Mouse (Mus musculus) left cerebral cortex, adult 9 months (tissue): ENCODE results near the gene Cog2.

Experiments used
- DNase-seq, 2 experiments: peaks; one replicate each; pipeline ENCODE4 v3.0.0; 2022; ENCODE audit warnings: low spot score in 2 of 2

Cog2 gene

DNA sequence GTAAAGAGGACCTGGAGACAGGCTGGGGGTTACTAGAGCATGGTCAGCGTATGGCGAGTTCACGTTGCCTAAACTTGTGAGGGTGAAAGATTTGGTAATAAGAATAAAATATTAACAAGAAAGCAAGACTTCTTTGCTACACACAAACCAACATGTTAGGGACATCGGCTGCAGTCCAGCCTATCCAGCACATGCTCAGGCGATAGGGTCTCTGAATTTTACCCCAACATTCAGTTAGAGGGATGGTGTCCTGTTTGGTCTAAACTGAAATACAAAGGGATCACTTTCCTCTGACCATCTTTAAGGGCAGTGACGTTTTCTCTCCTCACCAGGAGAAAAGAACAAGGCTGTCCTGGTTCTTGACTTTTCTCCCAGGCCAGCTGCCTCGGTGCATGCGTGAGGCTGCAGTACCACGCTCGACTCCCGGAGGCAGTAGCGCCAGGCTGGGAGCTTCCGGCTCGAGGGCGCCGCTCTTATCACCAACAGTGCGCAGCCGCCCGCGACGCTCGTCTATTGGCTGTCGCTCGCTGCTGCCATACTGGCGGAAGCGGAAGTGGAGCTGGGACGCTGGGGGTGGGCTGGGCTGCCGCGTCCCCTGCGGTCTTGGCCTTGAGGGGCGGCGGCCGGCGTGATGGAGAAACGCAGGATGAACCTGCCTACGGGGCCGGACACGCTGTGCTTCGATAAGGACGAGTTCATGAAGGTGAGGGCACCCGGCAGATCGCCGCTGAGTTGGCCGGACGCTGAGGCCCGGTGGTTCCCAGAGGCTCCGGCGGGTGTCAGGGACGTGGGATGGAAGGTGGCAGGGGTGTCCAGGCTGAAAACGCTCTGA, at the start of gene Cog2:
Cog2 (plus strand) TSS at position 519 of the 832 bp plus-strand sequence.
- peak; percentile 69 to 88 for DNase-seq

DNA sequence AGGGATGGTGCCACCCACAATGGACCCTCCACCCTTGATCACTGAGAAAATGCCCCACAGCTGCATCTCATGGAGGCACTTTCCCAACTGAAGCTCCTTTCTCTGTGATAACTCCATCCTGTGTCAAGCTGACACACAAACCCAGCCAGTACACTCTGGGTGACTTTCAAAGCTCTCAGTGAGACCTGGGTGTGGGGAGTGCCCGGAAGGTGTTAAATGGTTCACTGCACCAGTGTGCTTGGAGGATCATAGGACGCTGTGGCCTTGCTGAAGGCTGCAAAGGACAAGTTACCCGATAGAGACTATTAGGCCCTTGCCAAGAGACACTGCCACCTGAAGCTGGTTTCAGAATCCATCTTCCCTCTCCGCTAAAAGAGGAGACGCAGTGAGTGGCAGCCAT, 44.9 kb upstream of the Cog2 start:
- no peak for DNase-seq

DNA sequence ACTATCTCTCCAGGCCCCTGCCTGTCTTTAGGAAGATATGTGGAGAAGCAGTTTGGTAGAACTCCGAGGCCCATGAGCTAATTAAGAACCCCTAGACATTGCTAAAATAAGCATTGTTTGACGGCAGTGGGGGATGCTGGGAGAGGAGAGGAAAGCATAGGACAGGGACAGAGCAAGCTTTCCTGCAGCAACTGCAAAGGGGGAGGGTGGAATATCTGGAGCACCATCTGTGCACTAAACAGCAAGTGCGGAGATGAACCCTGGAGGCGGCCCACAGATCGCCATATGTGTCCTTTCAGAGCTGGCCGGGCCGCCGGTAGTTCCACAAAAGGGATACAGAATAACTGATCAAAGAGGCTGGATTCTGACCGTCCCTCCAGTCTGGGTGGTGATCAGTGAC, 43.9 kb upstream of the Cog2 start:
- peak; percentile 75 to 90 for DNase-seq

DNA sequence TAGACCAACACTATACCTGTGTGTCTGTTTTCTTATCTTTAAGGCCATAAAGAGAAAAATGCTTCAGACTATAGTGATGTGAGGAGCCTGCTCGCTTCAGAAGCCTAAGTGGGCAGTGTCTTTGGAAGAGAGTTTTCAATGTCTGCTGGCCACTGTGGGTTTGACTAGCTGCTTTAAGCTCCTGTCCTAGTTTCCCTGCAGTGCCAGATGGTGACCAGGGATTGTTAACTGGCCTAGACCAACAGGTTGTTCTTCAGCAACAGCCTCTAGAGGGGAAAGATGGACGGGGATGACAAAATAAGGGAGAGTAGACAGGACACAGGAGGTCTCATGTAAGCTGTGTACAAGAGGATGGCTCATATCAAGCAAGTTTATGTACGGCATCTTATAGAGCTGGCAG, 41.3 kb upstream of the Cog2 start:
- DNase-seq: no peak

DNA sequence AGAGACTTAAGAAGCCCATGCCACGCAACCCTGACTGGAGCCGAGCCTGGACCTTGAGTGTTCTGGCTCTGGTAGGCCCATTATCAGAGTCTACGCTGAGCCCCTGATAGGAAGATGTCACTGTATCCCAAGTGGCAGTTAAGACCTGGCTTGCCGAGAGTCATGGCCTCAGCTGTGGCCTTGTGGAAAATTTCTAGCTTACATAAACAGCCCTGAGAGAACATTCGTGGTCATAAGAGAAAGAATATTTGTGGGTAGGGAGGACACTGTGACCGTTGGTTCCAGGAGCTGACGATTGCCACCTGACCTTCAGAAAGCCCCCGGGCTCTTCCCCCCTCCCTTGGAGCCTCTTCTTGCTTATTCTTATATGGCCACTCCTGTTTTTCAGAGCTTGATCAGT, 40.2 kb upstream of the Cog2 start:
- no peak for DNase-seq

DNA sequence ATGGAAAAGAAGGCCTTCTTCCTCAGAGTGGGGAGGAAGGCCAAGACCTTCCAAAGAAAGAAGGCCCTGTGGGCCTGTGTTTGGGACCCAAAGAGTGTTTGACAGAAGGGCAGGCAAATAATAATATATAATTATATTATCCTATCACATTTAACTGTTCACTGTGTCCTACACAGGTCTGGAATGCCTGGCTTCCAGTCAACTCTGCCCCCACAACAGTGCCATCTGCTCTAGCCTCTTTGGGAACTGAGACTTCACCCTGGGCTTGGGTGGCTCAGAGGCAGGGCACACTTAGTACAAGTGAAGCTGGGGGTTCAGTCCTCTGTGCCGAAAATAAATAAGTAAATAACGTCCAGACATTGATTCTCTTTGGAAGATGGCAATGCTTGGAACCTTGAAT, 37.8 kb upstream of the Cog2 start:
- DNase-seq: peak in 1 of 2 experiments; percentile 40

DNA sequence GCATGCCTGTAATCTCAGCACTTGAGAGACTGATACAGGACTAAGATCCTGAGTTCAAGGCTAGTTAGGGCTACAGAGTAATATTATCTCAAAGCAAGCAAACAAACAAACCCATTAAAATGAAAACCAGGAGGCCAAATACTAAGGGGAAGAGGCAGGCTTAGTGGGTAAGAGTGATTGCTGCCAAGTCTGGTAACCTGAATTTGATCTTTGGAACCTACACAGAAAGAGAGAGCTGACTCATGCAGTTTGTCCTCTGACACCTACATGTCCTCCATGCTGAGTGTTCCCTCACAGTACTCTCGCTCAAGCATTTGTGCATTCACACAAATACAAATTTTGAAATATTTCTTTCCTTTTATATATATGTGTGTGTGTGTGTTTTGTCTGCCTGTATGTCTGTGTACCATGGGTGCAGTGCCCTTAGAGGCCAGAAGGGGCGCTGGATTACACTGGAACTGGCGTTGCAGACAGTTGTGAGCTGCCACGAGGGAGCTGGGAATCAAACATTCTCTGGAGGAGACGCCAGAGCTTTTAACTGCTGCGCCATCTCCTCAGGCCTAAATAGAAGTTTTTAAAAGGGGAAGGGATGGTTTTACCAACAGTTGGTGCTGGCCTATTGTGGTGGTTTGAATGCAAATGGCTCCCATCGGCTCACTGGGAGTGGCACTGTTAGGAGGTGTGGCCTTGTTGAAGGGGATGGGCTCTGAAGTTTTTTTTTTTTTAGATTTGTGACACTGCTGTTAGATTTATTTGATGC, 37.0 kb upstream of the Cog2 start:
- DNase-seq: no peak

DNA sequence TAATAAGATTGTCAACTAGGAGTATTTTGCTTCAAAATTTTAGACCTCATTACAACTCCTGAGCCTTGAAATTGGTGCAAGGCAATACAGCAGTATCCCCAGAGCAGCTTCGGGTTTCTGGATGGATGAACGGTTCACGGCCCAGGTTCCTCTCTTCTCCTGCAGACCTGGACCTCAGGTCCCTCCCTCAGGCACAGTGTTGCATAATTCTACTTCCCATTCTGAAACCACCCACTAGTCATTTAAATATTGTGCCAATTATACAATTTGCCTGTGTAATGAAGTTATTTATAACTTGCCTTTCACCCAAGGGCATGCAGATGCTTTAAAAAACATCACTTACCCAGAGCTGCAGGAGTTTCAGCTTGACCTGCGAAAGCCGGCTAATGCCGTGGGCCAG, 31.3 kb upstream of the Cog2 start:
- DNase-seq: no peak

DNA sequence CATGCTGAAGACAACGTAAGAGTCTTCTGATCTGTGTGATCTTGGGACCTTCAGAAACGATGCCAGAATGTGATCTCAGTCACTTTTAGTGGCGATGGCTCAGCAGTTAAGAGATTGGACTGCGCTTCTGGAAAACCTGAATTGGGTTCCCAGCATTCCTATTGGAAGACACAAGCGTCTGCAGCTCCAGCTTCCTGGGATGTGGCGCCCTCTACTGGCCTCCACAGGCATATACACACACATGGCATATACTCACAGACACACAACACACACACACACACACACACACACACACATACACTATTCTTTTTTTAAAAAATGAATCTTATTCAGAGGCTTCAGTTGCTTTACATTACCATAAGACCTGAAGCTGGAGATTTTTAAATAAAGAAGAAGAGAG, 30.8 kb upstream of the Cog2 start:
- no peak for DNase-seq

DNA sequence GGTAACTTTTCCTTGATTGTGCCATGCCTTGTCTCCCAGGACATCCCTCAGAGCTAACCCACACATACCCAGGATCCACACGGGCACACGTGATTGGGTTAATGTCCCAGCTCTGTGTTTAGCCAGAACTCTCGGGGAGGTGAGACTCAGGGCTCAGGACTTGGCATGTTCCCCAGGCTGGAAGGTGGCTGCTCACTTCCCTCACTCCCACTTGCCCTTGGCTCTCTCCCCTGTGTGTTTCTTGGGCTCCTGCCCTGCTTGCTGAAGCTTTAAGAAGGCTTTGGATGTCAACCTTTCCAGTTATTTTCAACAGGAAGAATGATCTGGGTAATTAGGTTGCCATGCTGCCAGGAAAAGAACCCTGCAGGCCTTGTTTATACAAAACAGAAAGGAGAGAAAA, 26.2 kb upstream of the Cog2 start:
- DNase-seq: peak in 1 of 2 experiments; percentile 44

DNA sequence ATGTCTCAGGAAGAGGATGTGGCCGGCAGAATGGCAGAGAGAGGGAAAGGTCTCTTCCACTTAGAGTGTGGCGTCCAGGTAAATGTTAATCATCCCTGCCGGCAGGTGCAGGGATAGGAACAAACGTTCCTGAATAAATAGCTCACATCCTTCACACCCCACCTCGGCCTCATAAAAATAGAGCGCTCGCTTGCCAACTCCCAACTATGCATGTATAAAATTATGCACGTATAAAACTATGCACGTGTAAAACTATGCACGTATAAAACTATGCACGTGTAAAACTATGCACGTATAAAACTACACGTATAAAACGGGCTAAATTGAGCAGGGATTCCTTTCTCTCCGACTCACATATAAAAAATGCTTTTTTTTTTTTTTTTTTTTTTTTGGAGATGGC, 25.6 kb upstream of the Cog2 start:
- peak in 1 of 2 experiments; percentile 42 for DNase-seq

DNA sequence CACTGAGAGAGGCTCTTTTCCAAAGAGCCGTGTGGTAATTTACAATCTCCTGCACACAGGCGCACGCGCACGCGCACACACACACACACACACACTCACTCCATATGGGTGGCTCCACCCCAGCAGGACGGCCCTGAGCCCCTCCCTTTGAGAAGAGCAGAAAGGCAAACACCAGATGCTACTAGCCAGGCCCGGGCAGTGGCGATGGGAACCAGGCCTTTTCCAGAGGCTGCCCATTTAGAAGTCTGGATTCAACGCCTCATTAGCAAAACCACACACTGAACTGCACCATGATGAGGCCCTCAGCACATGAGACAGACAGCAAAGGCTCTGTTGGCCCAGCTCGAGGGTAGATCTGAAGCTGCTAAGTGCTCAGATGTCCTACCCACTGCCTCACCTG, 24.9 kb upstream of the Cog2 start:
- no peak for DNase-seq

DNA sequence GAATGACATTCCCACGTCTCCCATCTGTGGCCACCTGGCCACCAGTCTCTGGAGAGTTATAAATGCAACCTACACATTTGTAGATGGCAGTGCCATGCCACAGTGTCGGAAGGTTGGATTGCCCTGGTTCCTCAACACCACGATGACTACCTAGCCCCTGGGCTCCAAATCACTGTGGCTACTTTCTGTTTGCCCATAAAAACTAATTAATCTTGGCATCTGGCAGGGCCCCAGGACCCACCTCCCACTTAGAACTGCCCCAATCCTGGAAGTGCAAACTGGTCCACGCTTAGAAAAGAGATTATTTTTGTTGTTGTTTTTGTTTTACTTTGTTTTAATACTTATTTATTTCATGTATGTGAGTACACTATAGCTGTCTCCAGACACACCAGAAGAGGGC, 24.3 kb upstream of the Cog2 start:
- DNase-seq: no peak

DNA sequence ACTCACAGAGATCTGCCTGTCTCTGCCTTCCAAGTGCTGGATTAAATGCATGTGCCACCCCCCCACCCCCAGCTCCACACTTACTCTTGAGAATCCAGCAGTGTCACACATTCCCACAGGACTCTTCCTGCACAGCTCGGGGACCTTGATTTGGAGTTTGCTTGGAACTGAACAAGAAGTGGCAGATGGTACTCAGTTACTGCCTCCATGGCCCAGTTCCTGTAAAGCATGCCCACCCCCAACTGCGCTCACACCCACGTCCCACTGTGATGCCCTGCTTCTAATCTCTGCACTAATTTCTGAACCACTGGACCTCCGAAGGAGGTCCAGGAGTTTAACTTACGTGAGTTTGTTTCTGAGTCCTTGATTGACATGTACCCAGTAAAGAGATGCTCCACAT, 23.7 kb upstream of the Cog2 start:
- no peak for DNase-seq

DNA sequence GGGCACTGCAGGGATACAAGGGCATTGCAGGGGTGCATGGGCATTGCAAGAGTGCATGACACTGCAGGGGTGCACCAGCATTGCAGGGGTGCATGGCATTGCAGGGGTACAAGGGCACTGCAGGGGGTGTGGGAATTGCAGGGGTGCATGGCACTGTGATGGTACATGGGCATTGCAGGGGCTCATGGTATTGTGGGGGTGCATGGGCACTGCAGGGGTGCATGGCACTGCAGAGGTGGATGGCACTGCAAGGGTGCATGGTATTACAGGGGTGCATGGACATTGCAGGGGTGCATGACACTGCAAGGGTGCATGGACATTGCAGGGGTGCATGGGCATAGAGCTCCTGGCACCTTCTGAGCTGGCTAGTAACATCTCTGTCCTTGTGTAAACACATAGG, 22.2 kb upstream of the Cog2 start:
- DNase-seq: no peak

DNA sequence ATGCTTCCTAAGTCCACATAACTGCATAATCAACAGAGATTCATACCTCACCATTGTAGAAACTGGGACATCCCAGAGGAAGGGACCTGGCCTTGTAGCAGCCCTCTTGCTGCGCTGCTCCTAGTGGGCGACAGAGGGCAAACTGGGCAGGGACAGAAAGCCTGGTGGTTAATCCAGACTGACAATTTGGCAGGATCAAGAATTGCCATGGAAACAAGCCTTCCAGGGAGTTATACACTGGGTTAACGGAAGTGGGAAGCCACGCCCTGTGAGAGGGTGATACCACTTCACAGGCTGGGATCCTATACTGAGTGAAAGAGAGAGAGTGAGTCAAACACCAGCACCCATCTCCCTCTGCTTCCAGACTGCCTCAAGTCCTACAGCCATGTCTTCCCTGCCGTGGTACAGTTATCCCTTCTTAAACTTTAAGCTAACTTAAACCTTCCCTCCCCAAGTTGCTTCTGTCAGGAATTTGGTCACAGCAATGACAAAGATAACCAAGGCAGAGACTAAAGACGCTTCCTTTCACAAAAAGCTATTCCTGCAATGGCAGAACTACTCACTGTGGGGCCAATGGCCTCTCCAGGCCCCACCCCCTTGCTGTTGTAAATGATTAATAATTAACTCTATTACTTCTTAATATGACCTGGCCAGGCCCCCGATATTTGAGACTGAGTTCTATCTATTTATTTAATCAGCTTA, 21.2 kb upstream of the Cog2 start:
- DNase-seq: no peak

DNA sequence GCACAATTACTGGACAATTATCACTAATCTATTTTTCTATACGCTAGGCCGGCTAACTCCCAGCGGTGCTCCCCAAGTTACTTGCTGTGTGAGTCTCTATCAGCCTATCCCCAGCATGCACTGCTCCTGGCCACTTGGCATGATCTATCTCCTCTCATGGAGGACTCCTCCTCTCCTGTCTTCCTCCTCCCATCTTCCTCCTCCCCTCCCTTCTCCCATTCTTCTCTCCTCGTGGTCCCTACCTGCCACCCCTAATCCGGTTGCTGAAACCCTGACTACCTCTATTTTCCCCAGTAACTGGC, 20.7 kb upstream of the Cog2 start:
- no peak for DNase-seq

DNA sequence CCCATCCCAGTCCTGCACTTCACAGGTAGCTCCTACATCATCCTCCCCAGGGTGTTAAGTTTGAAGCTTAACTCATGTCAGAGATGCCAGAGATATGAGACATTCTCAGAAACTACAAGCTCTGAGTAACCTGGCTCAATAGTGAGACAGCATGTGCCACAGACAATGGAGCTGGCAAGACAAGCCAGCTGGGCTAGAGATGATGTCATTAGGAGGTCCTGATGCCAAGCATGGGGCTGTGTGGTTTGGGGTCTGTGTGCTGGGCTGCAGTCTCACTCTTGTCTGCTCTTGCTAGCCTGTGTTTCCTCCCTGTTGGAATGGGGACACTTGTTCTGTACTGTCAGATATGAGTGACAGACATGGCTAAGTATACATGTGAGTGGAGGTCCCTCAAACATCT, 14.9 kb upstream of the Cog2 start:
- no peak for DNase-seq

DNA sequence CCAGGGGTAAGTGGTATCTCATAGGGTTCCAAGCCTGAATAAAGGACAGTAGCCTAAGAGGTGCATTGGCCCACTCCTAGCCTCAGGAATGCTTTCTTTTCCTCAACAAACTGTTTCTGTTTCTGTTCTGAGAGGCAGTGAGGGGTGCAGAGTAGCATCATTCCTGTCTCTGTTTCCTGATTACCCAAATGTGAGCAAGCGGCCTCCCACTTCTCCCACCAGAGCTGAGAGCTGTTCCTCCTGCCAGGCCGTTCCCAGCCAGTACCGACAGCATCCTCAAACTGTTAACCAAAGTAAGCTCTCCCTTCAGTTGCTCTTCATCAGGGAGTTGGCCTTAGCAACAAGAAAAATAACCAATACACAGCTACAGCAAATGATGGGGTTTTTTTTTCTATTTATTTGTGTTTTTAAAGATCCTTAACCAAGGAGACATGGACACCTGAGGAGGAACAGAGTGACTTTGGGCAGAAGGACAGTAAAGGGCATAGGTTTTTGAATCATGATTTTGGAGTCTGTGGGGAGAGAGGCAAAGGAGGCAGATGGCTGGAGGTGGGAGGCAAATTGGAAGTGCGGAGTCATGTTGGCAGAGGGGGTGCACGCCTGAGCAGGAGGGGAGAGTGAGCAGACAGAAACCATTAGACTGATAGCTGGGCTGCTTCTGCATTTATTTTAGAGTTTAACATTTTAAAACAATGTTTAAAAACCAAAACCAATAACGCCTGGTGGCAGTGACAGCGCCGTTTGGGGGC, 12.8 kb upstream of the Cog2 start:
- peak in 1 of 2 experiments; percentile 79 for DNase-seq

DNA sequence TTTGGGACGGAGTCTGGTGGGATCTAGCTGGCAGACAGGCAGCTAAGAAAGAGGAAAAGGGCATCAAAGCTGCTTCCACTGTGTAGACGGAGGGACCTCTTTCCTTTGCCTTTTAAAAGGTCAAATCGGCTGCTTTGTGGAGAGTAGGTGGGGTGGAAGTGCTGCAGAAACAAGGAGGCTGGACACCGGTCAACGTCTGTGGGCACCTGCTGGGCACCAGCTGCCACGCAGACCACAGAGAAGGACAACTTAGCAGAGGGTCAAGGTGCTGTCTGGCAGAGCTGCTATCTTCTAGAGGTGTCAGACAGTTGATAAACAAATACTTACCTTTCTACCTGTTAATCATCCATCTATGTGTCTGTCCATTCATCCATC, 12.3 kb upstream of the Cog2 start:
- no peak for DNase-seq

DNA sequence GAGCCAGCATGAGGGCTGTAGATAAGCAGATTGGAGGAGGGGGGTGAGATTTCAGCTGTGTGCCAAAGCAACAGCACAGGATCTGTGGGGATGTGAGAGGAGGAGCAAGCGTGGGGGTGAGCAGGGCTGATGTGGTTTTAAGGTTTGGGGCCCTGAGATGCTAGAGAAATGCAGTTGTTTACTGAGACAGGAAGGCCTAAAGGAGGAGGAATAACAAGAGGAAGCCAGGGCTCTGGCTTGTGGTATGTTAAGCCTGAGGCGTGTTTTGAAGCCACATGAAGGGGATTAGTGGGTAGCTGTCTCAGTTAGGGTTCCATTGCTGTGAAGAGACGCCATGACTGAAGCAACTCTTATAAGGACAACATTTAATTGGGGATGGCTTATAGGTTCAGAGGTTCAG, 11.4 kb upstream of the Cog2 start:
- no peak for DNase-seq

DNA sequence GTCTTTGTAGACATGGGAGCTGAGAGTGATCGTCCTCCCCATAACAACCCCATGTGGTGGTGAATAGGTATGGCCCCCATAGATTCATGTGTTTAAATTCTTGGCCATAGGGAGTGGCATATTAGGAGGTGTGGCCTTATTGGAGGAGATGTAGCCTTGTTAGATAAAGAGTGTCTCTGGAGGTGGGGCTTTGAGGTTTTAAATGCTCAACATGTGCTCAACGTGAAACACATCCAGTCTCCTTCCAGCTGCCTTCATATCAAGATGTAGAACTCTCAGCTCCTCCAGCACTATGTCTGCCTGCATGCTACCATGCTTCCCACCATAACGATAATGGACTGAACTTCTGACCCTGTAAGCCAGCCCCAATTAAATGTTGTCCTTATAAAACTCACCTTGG, 4.5 kb upstream of the Cog2 start:
- no peak for DNase-seq
